Mouse (Mus musculus): ENCODE data around the gene Ahnak.

- TF ChIP-seq ZC3H11A (IDR thresholded peaks at IDR 0.05; ENCODE audit: borderline replicate concordance, low read depth, low read length) (no peak), CHD2 (IDR thresholded peaks at IDR 0.05; ENCODE audit: low read depth, low read length) (no peak), MAFK (IDR thresholded peaks at IDR 0.05; ENCODE audit: insufficient read depth, low read depth, low read length) (no peak), HCFC1 (IDR thresholded peaks at IDR 0.05; ENCODE audit: borderline replicate concordance, insufficient read depth, low read length) (no peak), ZNF384 (IDR thresholded peaks at IDR 0.05; ENCODE audit: low read depth, low read length) (no peak)
These were observed 68.6 kb downstream of the Ahnak start for GRCm38 (mm10) chr19:9057679-9058078.

Measured in ES-E14 (cell line).